Mouse (Mus musculus) bone marrow macrophage, adult 2 months (primary cell): Measurements from ENCODE around the gene Atp9a.

Experiments
- CTCF ChIP-seq: IDR thresholded peaks from 2 replicates; pipeline ENCODE4 v1.5.1; 2012; ENCODE audit warnings: low read depth, mild to moderate bottlenecking, low read length, moderate library complexity
- POLR2A ChIP-seq: IDR thresholded peaks from 2 replicates; pipeline ENCODE4 v1.6.1; 2012; ENCODE audit warnings: mild to moderate bottlenecking, low read depth, low read length, borderline replicate concordance

- TF ChIP-seq POLR2A: no peak
- no peak for TF ChIP-seq CTCF
Observed at GRCm38 (mm10) chr2:168766538-168767361, 24.5 kb upstream of the Atp9a start.
